Mouse (Mus musculus): ENCODE measurements around the gene Enox1.

DNA sequence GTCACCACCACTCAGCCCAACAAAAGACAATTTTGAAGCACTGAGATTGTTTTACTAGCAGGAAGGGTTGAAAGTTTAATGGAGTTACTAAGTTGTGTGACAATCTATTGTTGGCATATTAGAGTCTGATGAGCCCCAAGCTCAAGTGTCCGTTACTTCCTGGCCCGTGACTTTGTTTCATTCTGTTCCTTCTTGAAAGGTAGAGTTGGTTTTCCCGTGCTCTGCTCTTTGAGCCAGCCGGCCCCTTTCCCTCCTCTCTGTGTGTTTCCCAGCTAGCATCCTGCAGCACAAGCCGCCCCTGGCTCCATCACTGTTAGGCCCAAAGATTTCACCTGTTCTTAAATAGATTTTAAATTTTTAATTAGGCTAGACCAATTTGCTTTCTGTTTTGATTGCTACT lies 26.9 kb downstream of the Enox1 start:
- TF ChIP-seq CTCF (conservative IDR thresholded peaks at IDR 0.05; ENCODE audit: low read length) (no peak), NANOG (IDR thresholded peaks at IDR 0.05; ENCODE audit: borderline replicate concordance, low read length) (no peak)
